Mouse (Mus musculus) CH12.LX (cell line): Measurements from ENCODE around the gene Larp4. TPM values are rescaled to one million over a fixed set of nuclear protein-coding genes. Genes with fewer than 3 reads are reported as not detected.

ENCODE experiments used
- DNase-seq: peaks from one replicate; pipeline ENCODE4 v3.0.0-alpha.2; 2013; ENCODE audit errors: extremely low read depth
- H3K27ac ChIP-seq: 2 replicates; pipeline ENCODE4 v1.5.1; 2012; ENCODE audit warnings: low read depth, mild to moderate bottlenecking, control low read depth, moderate library complexity; ENCODE audit not compliant: insufficient read depth
- H3K27me3 ChIP-seq: replicated peaks from 2 replicates; pipeline ENCODE3; 2012; ENCODE audit warnings: inconsistent platforms
- H3K36me3 ChIP-seq, 2 experiments: replicated peaks in 1 of 2; 2 replicates each; pipeline versions ENCODE3 to v1.6.1; 2012; ENCODE audit warnings: inconsistent platforms in 1 of 2, low read length in 1 of 2, mild to moderate bottlenecking in 1 of 2, mixed read lengths in 1 of 2, moderate library complexity in 1 of 2; ENCODE audit not compliant: control insufficient read depth in 1 of 2, insufficient read depth in 1 of 2
- H3K4me1 ChIP-seq, 2 experiments: 2 replicates each; pipeline ENCODE4 v1.6.1; 2012; ENCODE audit warnings: inconsistent platforms in 1 of 2, moderate library complexity in 1 of 2; ENCODE audit not compliant: insufficient read depth in 2 of 2, control insufficient read depth in 1 of 2
- H3K4me2 ChIP-seq: 2 replicates; pipeline ENCODE4 v1.6.1; 2012; ENCODE audit warnings: low read depth, mild to moderate bottlenecking, control low read depth; ENCODE audit not compliant: poor library complexity, insufficient read depth, severe bottlenecking
- H3K4me3 ChIP-seq, 3 experiments: fragments of 150-350 bp in 1 of 3; sonication (generic) in 1 of 3; replicated peaks in 1 of 3; 2 replicates each; pipeline versions ENCODE3 to v1.5.1; 2011 to 2012; ENCODE audit warnings: low read depth in 2 of 3, low read length in 2 of 3, mild to moderate bottlenecking in 2 of 3, moderate library complexity in 2 of 3, control low read depth in 1 of 3, improper control_type of control experiment in 1 of 3, inconsistent platforms in 1 of 3, mixed read lengths in 1 of 3; ENCODE audit not compliant: poor library complexity in 1 of 3
- H3K79me2 ChIP-seq: replicated peaks from 2 replicates; pipeline ENCODE4 v1.6.1; 2012; ENCODE audit warnings: mild to moderate bottlenecking, moderate library complexity; ENCODE audit not compliant: control insufficient read depth, poor library complexity, insufficient read depth, severe bottlenecking; ENCODE audit errors: extremely low read depth
- H3K9ac ChIP-seq: 2 replicates; pipeline ENCODE4 v1.6.1; 2012; ENCODE audit warnings: low read depth, mild to moderate bottlenecking, control low read depth, moderate library complexity; ENCODE audit not compliant: insufficient read depth
- H3K9me3 ChIP-seq: replicated peaks from 2 replicates; pipeline ENCODE3; 2012; ENCODE audit warnings: low read length, inconsistent platforms, mixed read lengths
- BHLHE40 ChIP-seq: IDR thresholded peaks from 2 replicates; pipeline ENCODE4 v1.6.1; 2011; ENCODE audit warnings: mild to moderate bottlenecking, low read depth, low read length, improper control_type of control experiment
- CHD2 ChIP-seq: IDR thresholded peaks from 2 replicates; pipeline ENCODE4 v1.6.1; 2011; ENCODE audit warnings: low read length, improper control_type of control experiment
- E2F4 ChIP-seq: IDR thresholded peaks from 2 replicates; pipeline ENCODE4 v1.6.1; 2011; ENCODE audit warnings: low read depth, low read length, improper control_type of control experiment; ENCODE audit not compliant: insufficient replicate concordance
- ELF1 ChIP-seq: IDR thresholded peaks from 2 replicates; pipeline ENCODE4 v1.6.1; 2014; ENCODE audit warnings: low read depth, mild to moderate bottlenecking, inconsistent platforms, low read length, improper control_type of control experiment
- GABPA ChIP-seq: IDR thresholded peaks from 2 replicates; pipeline ENCODE4 v1.6.1; 2012; ENCODE audit warnings: low read depth, low read length, improper control_type of control experiment, inconsistent platforms; ENCODE audit not compliant: insufficient replicate concordance
- HCFC1 ChIP-seq: IDR thresholded peaks from 2 replicates; pipeline ENCODE4 v1.6.1; 2012; ENCODE audit warnings: low read depth, mild to moderate bottlenecking, inconsistent platforms, low read length, improper control_type of control experiment
- IRF4 ChIP-seq: IDR thresholded peaks from 2 replicates; pipeline ENCODE4 v1.6.1; 2014; ENCODE audit warnings: low read depth, mild to moderate bottlenecking, inconsistent platforms, low read length, improper control_type of control experiment
- JUN ChIP-seq: IDR thresholded peaks from 2 replicates; pipeline ENCODE4 v1.6.1; 2011; ENCODE audit warnings: low read depth, mild to moderate bottlenecking, low read length, improper control_type of control experiment, moderate library complexity; ENCODE audit not compliant: insufficient read depth
- MAFK ChIP-seq: IDR thresholded peaks from 2 replicates; pipeline ENCODE4 v1.6.1; 2011; ENCODE audit warnings: low read length, improper control_type of control experiment; ENCODE audit not compliant: insufficient replicate concordance
- MAZ ChIP-seq: IDR thresholded peaks from 2 replicates; pipeline ENCODE4 v1.6.1; 2012; ENCODE audit warnings: low read depth, mild to moderate bottlenecking, inconsistent platforms, low read length, improper control_type of control experiment, moderate library complexity
- MEF2A ChIP-seq: IDR thresholded peaks from 2 replicates; pipeline ENCODE4 v1.6.1; 2014; ENCODE audit warnings: low read depth, mild to moderate bottlenecking, inconsistent platforms, low read length, improper control_type of control experiment, borderline replicate concordance
- MXI1 ChIP-seq: IDR thresholded peaks from 2 replicates; pipeline ENCODE4 v1.6.1; 2011; ENCODE audit warnings: mild to moderate bottlenecking, low read depth, low read length, improper control_type of control experiment
- MYC ChIP-seq: IDR thresholded peaks from 2 replicates; pipeline ENCODE4 v1.6.1; 2011; ENCODE audit warnings: low read depth, mild to moderate bottlenecking, improper control_type of control experiment, low read length
- NRF1 ChIP-seq: IDR thresholded peaks from 2 replicates; pipeline ENCODE4 v1.6.1; 2014; ENCODE audit warnings: low read depth, mild to moderate bottlenecking, inconsistent platforms, low read length, improper control_type of control experiment, moderate library complexity
- POLR2A ChIP-seq: IDR thresholded peaks from 2 replicates; pipeline ENCODE4 v1.6.1; 2011; ENCODE audit warnings: low read depth, mild to moderate bottlenecking, improper control_type of control experiment, low read length
- RAD21 ChIP-seq: IDR thresholded peaks from 2 replicates; pipeline ENCODE4 v1.6.1; 2011; ENCODE audit warnings: low read depth, mild to moderate bottlenecking, low read length, improper control_type of control experiment, moderate library complexity
- RCOR1 ChIP-seq: conservative IDR thresholded peaks from 2 replicates; pipeline ENCODE4 v1.6.1; 2012; ENCODE audit warnings: low read depth, mild to moderate bottlenecking, inconsistent platforms, low read length, improper control_type of control experiment
- TBP ChIP-seq: conservative IDR thresholded peaks from 2 replicates; pipeline ENCODE4 v1.6.1; 2011; ENCODE audit warnings: low read depth, low read length, improper control_type of control experiment
- TCF12 ChIP-seq: IDR thresholded peaks from 2 replicates; pipeline ENCODE4 v1.6.1; 2014; ENCODE audit warnings: low read depth, mild to moderate bottlenecking, inconsistent platforms, low read length, improper control_type of control experiment
- UBTF ChIP-seq: IDR thresholded peaks from 2 replicates; pipeline ENCODE4 v1.6.1; 2012; ENCODE audit warnings: low read depth, mild to moderate bottlenecking, inconsistent platforms, low read length, improper control_type of control experiment, moderate library complexity
- USF2 ChIP-seq: conservative IDR thresholded peaks from 2 replicates; pipeline ENCODE4 v1.6.1; 2011; ENCODE audit warnings: low read depth, low read length, improper control_type of control experiment
- ZC3H11A ChIP-seq: IDR thresholded peaks from 2 replicates; pipeline ENCODE4 v1.6.1; 2012; ENCODE audit warnings: low read depth, mild to moderate bottlenecking, inconsistent platforms, low read length, improper control_type of control experiment
- ZKSCAN1 ChIP-seq: IDR thresholded peaks from 2 replicates; pipeline ENCODE4 v1.6.1; 2012; ENCODE audit warnings: low read depth, inconsistent platforms, low read length, improper control_type of control experiment, borderline replicate concordance
- ZMIZ1 ChIP-seq: IDR thresholded peaks from 2 replicates; pipeline ENCODE4 v1.6.1; 2012; ENCODE audit warnings: low read depth, mild to moderate bottlenecking, inconsistent platforms, low read length, improper control_type of control experiment
- ZNF384 ChIP-seq: IDR thresholded peaks from 2 replicates; pipeline ENCODE4 v1.6.1; 2012; ENCODE audit warnings: low read depth, low read length, improper control_type of control experiment, inconsistent platforms
- dilution Hi-C: fragments of 300-500 bp; cut with MboI; formaldehyde crosslinking; loops from 2 replicates; pipeline ENCODE4 v1.14.3; 2020; ENCODE audit warnings: low sequenced_read_pairs; ENCODE audit not compliant: extremely low pct_unique_long_range_greater_than_20kb, extremely low pct_ligation_motif_present
- in situ Hi-C: fragments of 300-500 bp; cut with MboI; formaldehyde crosslinking; loops from 3 replicates; pipeline ENCODE4 v1.14.3; 2019; ENCODE audit warnings: low sequenced_read_pairs, low pct_ligation_motif_present, low pct_unique_long_range_greater_than_20kb, mixed read lengths
- polyA plus RNA-seq: library from polyadenylated mRNA; unstranded; fragments of >175 nt; gene quantifications from 2 replicates; pipeline ENCODE4 v1.2.1, GENCODE M21; 2012; ENCODE audit warnings: low read depth; ENCODE audit not compliant: insufficient read length
- total RNA-seq, 2 experiments: library from RNA; depleted of rRNA; stranded (reverse); fragments of 300-350 nt in 1 of 2; fragments of >200 nt in 1 of 2; gene quantifications; 2 replicates each; pipeline ENCODE4 v1.2.3; 2012 to 2014

Larp4 gene
- total and polyA plus RNA-seq, 3 experiments = 81.9 to 135 (median 96.3) TPM

GRCm38 (mm10) chr15:100022923-100023322 is 53.1 kb downstream of the Larp4 start (continued):
- TF ChIP-seq MXI1 = no peak
- TF ChIP-seq TCF12 = no peak
- no peak for TF ChIP-seq E2F4
- no peak for TF ChIP-seq MEF2A
- no peak for TF ChIP-seq ZKSCAN1
- TF ChIP-seq ZC3H11A = peak; percentile 63
- TF ChIP-seq UBTF = no peak
- no peak for TF ChIP-seq ELF1
- TF ChIP-seq HCFC1 = no peak
- no peak for TF ChIP-seq ZMIZ1
- no peak for TF ChIP-seq CHD2

DNA sequence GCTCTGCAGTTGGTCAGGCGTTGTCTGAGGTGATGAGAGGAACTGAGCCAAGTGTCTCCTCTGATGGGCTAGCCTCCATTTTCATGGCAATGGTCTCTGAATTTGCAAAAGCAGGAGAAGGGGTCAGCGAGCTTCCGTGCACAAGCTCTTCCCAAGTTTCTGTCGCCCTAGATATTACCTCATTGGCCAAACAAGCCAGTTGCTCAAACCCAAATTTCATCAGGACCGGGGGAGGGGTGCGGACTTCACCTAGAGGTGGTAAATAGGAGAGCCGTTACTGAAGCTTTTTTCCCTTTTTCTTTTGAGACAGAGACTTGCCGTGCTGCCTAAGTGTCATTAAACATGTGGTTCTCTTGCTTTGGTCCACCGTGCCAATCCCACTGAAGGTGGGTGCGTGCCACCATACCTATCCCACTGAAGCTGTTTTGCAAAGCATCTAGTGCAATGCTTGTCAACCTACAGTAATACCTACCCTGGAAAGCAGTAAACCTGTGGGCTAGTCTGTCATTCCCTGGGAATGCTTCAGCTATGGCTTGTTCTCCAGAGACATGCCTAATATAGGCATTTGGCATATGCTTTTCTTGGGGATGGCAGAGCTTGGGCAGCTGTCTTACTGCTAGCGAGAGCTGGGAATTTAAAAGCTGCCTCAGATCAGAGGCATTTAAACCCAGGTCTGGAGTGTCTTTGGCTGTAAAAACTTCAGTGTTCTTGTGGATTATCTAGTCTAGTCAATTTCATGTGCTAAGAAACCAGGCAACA is 55.4 kb downstream of the Larp4 start:
- no peak overlapping the region for H3K9ac ChIP-seq
- no peak for DNase-seq
- no peak for TF ChIP-seq MAFK
- TF ChIP-seq TBP = no peak
- no peak for TF ChIP-seq CHD2
- no peak for TF ChIP-seq ELF1
- TF ChIP-seq ZC3H11A = no peak
- no peak for TF ChIP-seq ZNF384
- TF ChIP-seq MYC = no peak
- TF ChIP-seq BHLHE40 = no peak
- no peak for TF ChIP-seq MEF2A
- no peak for TF ChIP-seq JUN
- TF ChIP-seq ZKSCAN1 = no peak
- TF ChIP-seq RCOR1 = no peak
- no peak for TF ChIP-seq MAZ
- no peak for TF ChIP-seq GABPA
- TF ChIP-seq USF2 = no peak
- TF ChIP-seq TCF12 = no peak
- TF ChIP-seq IRF4 = no peak
- TF ChIP-seq NRF1 = no peak
- TF ChIP-seq POLR2A = no peak
- TF ChIP-seq RAD21 = no peak
- in situ Hi-C loops = no loop called here
- H3K4me3 ChIP-seq = no peak overlapping the region
- no peaks in the 10 kb centered on the region for H3K27me3 ChIP-seq
- no peak overlapping the region for H3K4me2 ChIP-seq
- H3K4me1 ChIP-seq = peaks cover 0 to 3% of the 10 kb centered on the region in 2 experiments; a peak in 2 of 4 replicates
- dilution Hi-C loops = no loop called here
- H3K9me3 ChIP-seq = peaks cover 3% of the 10 kb centered on the region
- H3K79me2 ChIP-seq = no peaks in the 10 kb centered on the region
- peaks cover 0 to 5% of the 10 kb centered on the region in 2 experiments for H3K36me3 ChIP-seq
- no peak overlapping the region for H3K27ac ChIP-seq
